Mouse (Mus musculus) R1 (cell line): ENCODE data around the gene Fbxo39.
A peak's percentile ranks its signal among the peaks of the same experiment; 100 is the strongest.
"Not testable (repeated sequence)": the region's sequence is repeated elsewhere in the genome, so short reads cannot be mapped to it uniquely, and the experiment has no call there.

Experiments used
- DNase-seq: peaks from one replicate; pipeline ENCODE4 v3.0.0-alpha.2; 2018; ENCODE audit warnings: low read depth, low spot score

Fbxo39 gene

GRCm38 (mm10) chr11:72311355-72312001, 2.8 kb upstream of the Fbxo39 start:
- peak; percentile 71 for DNase-seq

GRCm38 (mm10) chr11:72318026-72318425, 3.8 kb downstream of the Fbxo39 start:
- DNase-seq = no peak

GRCm38 (mm10) chr11:72324431-72324830, 10.2 kb downstream of the Fbxo39 start:
- peak; percentile 65 for DNase-seq

GRCm38 (mm10) chr11:72325701-72326100, 11.5 kb downstream of the Fbxo39 start:
- peak; percentile 70 for DNase-seq

- DNase-seq = no peak
These were observed 18.9 kb downstream of the Fbxo39 start for GRCm38 (mm10) chr11:72332951-72333667.

- no peak for DNase-seq
These were observed 20.4 kb downstream of the Fbxo39 start for GRCm38 (mm10) chr11:72334653-72335052.

- no peak for DNase-seq
These were observed 22.5 kb downstream of the Fbxo39 start for GRCm38 (mm10) chr11:72336726-72337125.

GRCm38 (mm10) chr11:72338437-72338871, 24.2 kb downstream of the Fbxo39 start:
- DNase-seq = no peak

- no peak for DNase-seq
These were observed 25.5 kb downstream of the Fbxo39 start for GRCm38 (mm10) chr11:72339716-72340115.

GRCm38 (mm10) chr11:72342549-72343237, 28.4 kb downstream of the Fbxo39 start:
- DNase-seq = peak; percentile 91

GRCm38 (mm10) chr11:72343238-72343625, 29.0 kb downstream of the Fbxo39 start:
- not testable (repeated sequence) for DNase-seq

GRCm38 (mm10) chr11:72343904-72344303, 29.7 kb downstream of the Fbxo39 start:
- DNase-seq = peak; percentile 80

- DNase-seq = no peak
These were observed 30.2 kb downstream of the Fbxo39 start for GRCm38 (mm10) chr11:72344486-72344885.

GRCm38 (mm10) chr11:72348563-72348962, 34.3 kb downstream of the Fbxo39 start:
- DNase-seq = peak; percentile 24

- DNase-seq = peak; percentile 19
These were observed 34.8 kb downstream of the Fbxo39 start for GRCm38 (mm10) chr11:72349016-72349415.

GRCm38 (mm10) chr11:72349652-72350051, 35.4 kb downstream of the Fbxo39 start:
- DNase-seq = no peak

- peak; percentile 27 for DNase-seq
These were observed 38.0 kb downstream of the Fbxo39 start for GRCm38 (mm10) chr11:72352272-72352671.

GRCm38 (mm10) chr11:72353186-72353585, 38.9 kb downstream of the Fbxo39 start:
- DNase-seq = peak; percentile 45

- DNase-seq = peak; percentile 87
These were observed 40.9 kb downstream of the Fbxo39 start for GRCm38 (mm10) chr11:72354971-72355728.

GRCm38 (mm10) chr11:72361385-72362346, 47.4 kb downstream of the Fbxo39 start:
- peak; percentile 95 for DNase-seq

GRCm38 (mm10) chr11:72362347-72362741, 48.1 kb downstream of the Fbxo39 start, which contains the start of gene Tekt1:
Gene Tekt1 (minus strand): TSS chr11:72362442.
- DNase-seq = no peak
